Comparison of ENCODE assay signal across 23 mouse cellular contexts in the genomic region with DNA sequence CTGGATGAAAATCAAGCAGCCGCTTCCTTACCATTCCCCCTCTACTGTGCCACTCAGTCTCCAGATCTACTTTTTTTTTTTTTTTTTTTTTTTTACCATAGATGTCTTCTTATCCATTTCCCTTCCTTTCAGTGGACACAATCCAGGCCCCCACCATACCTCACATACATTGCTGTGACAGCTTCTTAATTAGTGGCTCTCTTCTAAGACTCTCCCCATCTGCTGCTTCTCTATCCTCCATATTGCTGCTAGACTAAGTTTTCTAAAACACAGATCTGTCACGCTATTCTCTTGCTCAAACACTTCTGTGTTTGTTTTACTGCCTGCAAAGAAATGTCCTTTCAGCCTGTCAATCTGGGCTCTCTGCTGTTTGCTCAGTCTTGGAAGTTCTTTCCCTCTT. TPM values are rescaled to one million over a fixed set of nuclear protein-coding genes. Genes with fewer than 3 reads are reported as not detected.
DNase-seq lines count a peak whose midpoint lies in the region; ATAC-seq and TF ChIP-seq lines count a peak whose summit lies in the region.
"Had no signal": no experiment of that assay in that cellular context is flagged by ENCODE, and none has a peak within 500 bp of the region (broad histone marks: within the 10 kb centered on the region; RNA-seq: fewer than 3 reads in every experiment).

No protein-coding gene starts in this region.

- ATAC-seq in forebrain, embryonic 13.5 days: peak; percentile 73; the same call in 1 of the 2 replicates
- ATAC-seq in forebrain, embryonic 11.5 days (replicated peaks; ENCODE audit: low FRiP score): no peak
- peak; percentile 84 for ATAC-seq in forebrain, embryonic 15.5 days (replicated peaks)
- ATAC-seq in forebrain, embryonic 16.5 days: peak; percentile 87
- no peak for ATAC-seq in midbrain, postnatal 0 days (ENCODE audit: low FRiP score)
- ATAC-seq: activated CD4-positive, CD25-positive, alpha-beta regulatory T cell, adult 4 months; CD4-positive, CD25-positive, alpha-beta regulatory T cell, adult 4 months; Patski had no signal

- 50% methylated on average over 2 of the region's 2 CpGs for WGBS in forebrain, embryonic 13.5 days
- 89% methylated on average over 2 of the region's 2 CpGs for WGBS in forebrain, embryonic 11.5 days
- 54% methylated on average over 2 of the region's 2 CpGs for WGBS in forebrain, embryonic 15.5 days
- WGBS in forebrain, embryonic 10.5 days: 82% methylated on average over 2 of the region's 2 CpGs
- WGBS in forebrain, embryonic 16.5 days: 48% methylated on average over 2 of the region's 2 CpGs
- 66% methylated on average over 2 of the region's 2 CpGs for WGBS in midbrain, postnatal 0 days

- DNase-seq in forebrain, embryonic 11.5 days (ENCODE audit: low spot score): no peak
- DNase-seq in forebrain, embryonic 10.5 days (ENCODE audit: extremely low spot score, low spot score): no peak
- DNase-seq in right cerebral cortex, postnatal 14 days: no peak
- no peak for DNase-seq in midbrain, postnatal 0 days (ENCODE audit: low spot score)
- DNase-seq: adrenal gland, adult 8-10 months; adrenal gland, postnatal 14 days; adrenal gland, postnatal 36 days; B cell, adult 2 months; cerebellum, adult 11-12 months; cerebellum, adult 2 months; cerebellum, adult 9-10 months; cerebellum, postnatal 10 days; cerebellum, postnatal 25 days had no signal

- peaks cover 9% of the 10 kb centered on the region for H3K4me1 ChIP-seq in forebrain, embryonic 13.5 days
- H3K4me1 ChIP-seq in forebrain, embryonic 11.5 days (replicated peaks; ENCODE audit: control insufficient read depth, insufficient read depth, low read length): peaks cover 4% of the 10 kb centered on the region; the same call in 1 of the 2 replicates
- peaks cover 7% of the 10 kb centered on the region for H3K4me1 ChIP-seq in forebrain, embryonic 15.5 days
- peaks cover 11% of the 10 kb centered on the region for H3K4me1 ChIP-seq in forebrain, embryonic 10.5 days
- no peaks in the 10 kb centered on the region for H3K4me1 ChIP-seq in forebrain, embryonic 16.5 days (replicated peaks; ENCODE audit: control insufficient read depth, insufficient read depth, low read length)
- H3K4me1 ChIP-seq in midbrain, postnatal 0 days (ENCODE audit: insufficient read depth, low read length): no peaks in the 10 kb centered on the region; the same call in 1 of the 2 replicates
- H3K4me1 ChIP-seq: embryonic facial prominence, embryonic 12.5 days had no signal

- no peaks in the 10 kb centered on the region for H3K27me3 ChIP-seq in forebrain, embryonic 13.5 days
- no peaks in the 10 kb centered on the region for H3K27me3 ChIP-seq in forebrain, embryonic 11.5 days (ENCODE audit: control insufficient read depth, insufficient read depth, low read length)
- no peaks in the 10 kb centered on the region for H3K27me3 ChIP-seq in forebrain, embryonic 15.5 days
- no peaks in the 10 kb centered on the region for H3K27me3 ChIP-seq in forebrain, embryonic 10.5 days (ENCODE audit: poor library complexity, severe bottlenecking)
- no peaks in the 10 kb centered on the region; the same call in 1 of the 2 replicates for H3K27me3 ChIP-seq in forebrain, embryonic 16.5 days (replicated peaks; ENCODE audit: control insufficient read depth, insufficient read depth, low read length)
- H3K27me3 ChIP-seq in midbrain, postnatal 0 days (ENCODE audit: insufficient read depth, low read length): no peaks in the 10 kb centered on the region
- H3K27me3 ChIP-seq: embryonic facial prominence, embryonic 12.5 days had no signal

- no peaks in the 10 kb centered on the region for H3K9me3 ChIP-seq in forebrain, embryonic 13.5 days (replicated peaks)
- H3K9me3 ChIP-seq in forebrain, embryonic 11.5 days (ENCODE audit: control insufficient read depth, low read length): no peaks in the 10 kb centered on the region
- no peaks in the 10 kb centered on the region for H3K9me3 ChIP-seq in forebrain, embryonic 15.5 days
- H3K9me3 ChIP-seq in forebrain, embryonic 10.5 days: no peaks in the 10 kb centered on the region
- no peaks in the 10 kb centered on the region for H3K9me3 ChIP-seq in forebrain, embryonic 16.5 days (ENCODE audit: control insufficient read depth, low read length)
- H3K9me3 ChIP-seq in midbrain, postnatal 0 days (ENCODE audit: low read length): no peaks in the 10 kb centered on the region
- H3K9me3 ChIP-seq: embryonic facial prominence, embryonic 10.5 days; embryonic facial prominence, embryonic 12.5 days; G1E had no signal

- no peak overlapping the region for H3K27ac ChIP-seq in forebrain, embryonic 13.5 days
- H3K27ac ChIP-seq in forebrain, embryonic 11.5 days (ENCODE audit: low read depth, low read length): no peak overlapping the region
- no peak overlapping the region for H3K27ac ChIP-seq in forebrain, embryonic 15.5 days (replicated peaks)
- H3K27ac ChIP-seq in forebrain, embryonic 10.5 days: no peak overlapping the region
- no peak overlapping the region for H3K27ac ChIP-seq in forebrain, embryonic 16.5 days (ENCODE audit: low read length)
- H3K27ac ChIP-seq in midbrain, postnatal 0 days (ENCODE audit: low read depth, low read length): no peak overlapping the region
- H3K27ac ChIP-seq: embryonic facial prominence, embryonic 10.5 days; embryonic facial prominence, embryonic 12.5 days had no signal

- no peak for TF ChIP-seq CTCF in midbrain, postnatal 0 days (IDR thresholded peaks at IDR 0.05)

- H3K4me2 ChIP-seq in forebrain, embryonic 13.5 days: no peak overlapping the region
- H3K4me2 ChIP-seq in forebrain, embryonic 11.5 days (ENCODE audit: low read depth, low read length, severe bottlenecking): no peak overlapping the region
- no peak overlapping the region for H3K4me2 ChIP-seq in forebrain, embryonic 15.5 days (replicated peaks)
- H3K4me2 ChIP-seq in forebrain, embryonic 16.5 days (ENCODE audit: low read length): no peak overlapping the region
- no peak overlapping the region for H3K4me2 ChIP-seq in midbrain, postnatal 0 days (ENCODE audit: low read depth, low read length, poor library complexity, severe bottlenecking)
- H3K4me2 ChIP-seq: embryonic facial prominence, embryonic 12.5 days had no signal

- H3K36me3 ChIP-seq in forebrain, embryonic 13.5 days (ENCODE audit: poor library complexity, severe bottlenecking): no peaks in the 10 kb centered on the region
- H3K36me3 ChIP-seq in forebrain, embryonic 11.5 days (ENCODE audit: control insufficient read depth, insufficient read depth, low read length): no peaks in the 10 kb centered on the region
- H3K36me3 ChIP-seq in forebrain, embryonic 15.5 days: no peaks in the 10 kb centered on the region
- H3K36me3 ChIP-seq in forebrain, embryonic 10.5 days (replicated peaks): no peaks in the 10 kb centered on the region
- no peaks in the 10 kb centered on the region for H3K36me3 ChIP-seq in forebrain, embryonic 16.5 days (ENCODE audit: control insufficient read depth, insufficient read depth)
- H3K36me3 ChIP-seq in midbrain, postnatal 0 days (ENCODE audit: insufficient read depth, low read length): no peaks in the 10 kb centered on the region
- H3K36me3 ChIP-seq: embryonic facial prominence, embryonic 10.5 days; embryonic facial prominence, embryonic 12.5 days; G1E had no signal

- H3K9ac ChIP-seq in forebrain, embryonic 13.5 days: no peak overlapping the region
- no peak overlapping the region for H3K9ac ChIP-seq in forebrain, embryonic 11.5 days (ENCODE audit: low read length)
- no peak overlapping the region for H3K9ac ChIP-seq in forebrain, embryonic 15.5 days (replicated peaks)
- H3K9ac ChIP-seq in forebrain, embryonic 16.5 days (replicated peaks; ENCODE audit: low read depth, low read length): no peak overlapping the region
- H3K9ac ChIP-seq in midbrain, postnatal 0 days (replicated peaks; ENCODE audit: low read length, poor library complexity, severe bottlenecking): no peak overlapping the region
- H3K9ac ChIP-seq: embryonic facial prominence, embryonic 12.5 days had no signal

- H3K4me3 ChIP-seq in forebrain, embryonic 13.5 days: no peak overlapping the region
- no peak overlapping the region for H3K4me3 ChIP-seq in forebrain, embryonic 11.5 days (ENCODE audit: low read depth, low read length)
- no peak overlapping the region for H3K4me3 ChIP-seq in forebrain, embryonic 15.5 days
- H3K4me3 ChIP-seq in forebrain, embryonic 10.5 days: no peak overlapping the region
- H3K4me3 ChIP-seq in forebrain, embryonic 16.5 days (replicated peaks; ENCODE audit: low read length): no peak overlapping the region
- H3K4me3 ChIP-seq in midbrain, postnatal 0 days (ENCODE audit: low read depth, low read length): no peak overlapping the region
- H3K4me3 ChIP-seq: embryonic facial prominence, embryonic 10.5 days; embryonic facial prominence, embryonic 12.5 days had no signal

RNA-seq across cellular contexts. Expression of gene Slc8a3, which starts 54.9 kb away (rescaled TPM):
- polyA plus RNA-seq in forebrain, embryonic 13.5 days (2015; fragmentation: Nextera tagmentation; extraction: Ambion mirVana): 2.0 and 2.2 TPM in 2 replicates
- polyA plus RNA-seq in forebrain, embryonic 11.5 days (2014; fragmentation: Nextera tagmentation; extraction: Ambion mirVana): 0.72 and 1.3 TPM in 2 replicates
- 4.7 and 5.1 TPM in 2 replicates for polyA plus RNA-seq in forebrain, embryonic 15.5 days (2015; fragmentation: Nextera tagmentation; extraction: Ambion mirVana)
- polyA plus RNA-seq in forebrain, embryonic 10.5 days (2016; fragmentation: Nextera tagmentation; extraction: Ambion mirVana): 0.67 and 0.90 TPM in 2 replicates
- 4.7 and 7.0 TPM in 2 replicates for polyA plus RNA-seq in forebrain, embryonic 16.5 days (2015; fragmentation: Nextera tagmentation; extraction: Ambion mirVana)
- 52.3 and 61.4 TPM in 2 replicates for total RNA-seq in midbrain, postnatal 0 days (2014; rRNA removed)
- polyA plus RNA-seq in midbrain, postnatal 0 days (2015; fragmentation: Nextera tagmentation; extraction: Ambion mirVana): 11.4 and 13.4 TPM in 2 replicates
- total RNA-seq: CH12.LX had no signal
- polyA plus RNA-seq: activated CD4-positive, CD25-positive, alpha-beta regulatory T cell, adult 4 months; CD4-positive, CD25-positive, alpha-beta regulatory T cell, adult 4 months; G1E had no signal

Comparison
In these comparisons a context has a peak if more than half of its experiments do, and no peak if none do; other contexts are left out.
1. ATAC-seq: peak in forebrain, embryonic 13.5 days (single experiment), forebrain, embryonic 15.5 days (single experiment) and forebrain, embryonic 16.5 days (single experiment); none in forebrain, embryonic 11.5 days (single experiment) and midbrain, postnatal 0 days (single experiment).